Mouse (Mus musculus) adrenal gland, postnatal 10 days (tissue): ENCODE results near the gene Map7. TPM values are rescaled to one million over a fixed set of nuclear protein-coding genes. Genes with fewer than 3 reads are reported as not detected.

Experiments
- DNase-seq: peaks from one replicate; pipeline ENCODE4 v3.0.0; 2021; ENCODE audit warnings: mixed read lengths
- total RNA-seq, 2 experiments: library from RNA; stranded (reverse); gene quantifications; 2 replicates each; pipeline ENCODE4 v1.2.3; 2021

Gene Map7
- total RNA-seq, 2 experiments from 2014 or later, result 15.9 to 18.7 TPM

GRCm38 (mm10) chr10:20234466-20234865 is 86.2 kb downstream of the Map7 start:
- DNase-seq, result peak; percentile 27

- no peak for DNase-seq
Measured at GRCm38 (mm10) chr10:20235656-20236055, 87.4 kb downstream of the Map7 start.

- DNase-seq, result no peak
Measured at GRCm38 (mm10) chr10:20236241-20236640, 88.0 kb downstream of the Map7 start.

- no peak for DNase-seq
Measured at GRCm38 (mm10) chr10:20238281-20238680, 90.0 kb downstream of the Map7 start.

DNA sequence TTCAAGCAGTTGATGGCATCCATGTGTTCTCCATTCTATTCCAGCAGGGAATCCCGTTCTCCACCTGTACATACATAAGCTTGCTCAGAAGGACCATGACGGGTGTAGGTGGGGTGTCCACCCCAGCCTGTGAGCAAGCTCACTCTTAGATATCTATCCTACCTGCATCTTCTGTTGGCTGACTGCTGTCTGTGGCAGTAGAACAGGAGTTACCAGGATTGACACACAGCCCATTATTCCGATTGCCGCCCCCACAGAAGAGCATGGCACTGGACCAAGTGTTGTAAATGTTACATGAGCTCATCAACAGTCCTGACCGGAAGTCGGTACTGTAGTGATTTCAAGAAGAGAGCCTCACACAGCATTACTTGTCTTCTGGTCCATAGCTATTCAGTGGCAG is 92.6 kb downstream of the Map7 start:
- DNase-seq, result peak; percentile 15

DNA sequence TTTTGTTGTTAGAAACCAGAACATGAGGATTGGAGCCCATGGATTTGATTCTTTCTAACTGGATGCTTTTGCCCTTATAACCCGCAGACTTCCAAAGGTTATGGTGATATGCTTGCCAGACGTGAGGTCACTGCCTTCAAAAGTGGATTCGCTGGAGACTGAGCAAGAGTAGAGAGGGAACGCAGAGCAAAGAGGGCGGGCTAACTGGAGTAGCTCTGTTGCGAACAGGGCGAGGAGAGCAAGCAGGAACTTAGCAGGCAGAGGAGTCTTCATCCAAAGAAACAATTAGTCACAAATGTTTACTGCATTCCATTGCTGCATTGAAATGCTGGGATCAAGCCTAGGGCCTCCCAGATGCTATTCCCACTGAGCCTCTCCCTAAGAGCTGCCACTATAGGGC is 95.0 kb downstream of the Map7 start:
- DNase-seq, result no peak

- no peak for DNase-seq
Measured at GRCm38 (mm10) chr10:20245082-20245481, 96.8 kb downstream of the Map7 start.

DNA sequence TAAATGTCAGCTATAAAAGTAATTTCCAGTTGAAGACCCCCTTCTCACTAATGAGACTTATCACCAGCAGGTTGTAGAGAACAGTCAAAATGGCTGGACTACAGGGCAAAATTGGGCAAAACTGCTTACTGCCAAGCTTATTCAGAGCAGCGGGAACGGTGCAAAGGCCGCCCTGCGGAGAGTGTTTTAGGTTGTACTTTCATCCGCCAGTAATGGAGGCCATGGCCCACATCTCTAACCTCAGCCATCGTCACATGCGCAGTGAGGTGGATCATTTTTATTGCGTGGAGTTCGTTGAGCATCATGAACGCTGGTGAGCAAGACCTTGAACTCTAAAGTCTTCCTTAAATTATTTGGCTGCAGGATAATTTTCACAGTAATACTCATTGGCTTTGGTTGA is 100.8 kb downstream of the Map7 start:
- no peak for DNase-seq

- no peak for DNase-seq
Measured at GRCm38 (mm10) chr10:20255579-20255978, 107.3 kb downstream of the Map7 start.

DNA sequence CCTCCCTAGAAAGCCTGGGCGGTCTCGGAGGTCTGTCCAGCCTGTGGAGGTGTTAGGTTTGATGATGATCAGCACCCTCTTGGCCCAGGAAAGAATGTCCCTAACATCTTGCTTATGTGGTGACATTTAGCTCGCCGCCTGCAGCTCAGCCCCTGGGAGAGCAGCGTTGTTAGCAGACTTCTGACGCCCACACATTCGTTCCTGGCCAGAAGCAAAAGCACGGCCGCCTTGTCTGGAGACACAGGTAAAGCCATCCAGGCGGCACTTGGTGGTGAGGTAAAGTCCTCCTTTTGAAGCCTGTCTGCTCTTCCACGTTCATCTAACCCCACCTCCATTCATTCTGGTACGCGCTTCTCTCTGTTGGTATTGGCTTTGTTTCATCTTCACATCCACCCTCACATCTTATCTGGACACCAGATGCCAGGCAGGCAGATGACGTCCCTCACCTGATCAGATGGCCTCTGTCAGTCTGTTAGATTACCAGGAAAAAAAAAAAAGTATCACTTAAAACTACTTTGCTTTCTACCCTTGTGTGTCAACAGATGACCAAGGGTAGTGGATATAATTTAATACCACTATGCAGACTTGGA is 108.9 kb downstream of the Map7 start:
- DNase-seq, result no peak

DNA sequence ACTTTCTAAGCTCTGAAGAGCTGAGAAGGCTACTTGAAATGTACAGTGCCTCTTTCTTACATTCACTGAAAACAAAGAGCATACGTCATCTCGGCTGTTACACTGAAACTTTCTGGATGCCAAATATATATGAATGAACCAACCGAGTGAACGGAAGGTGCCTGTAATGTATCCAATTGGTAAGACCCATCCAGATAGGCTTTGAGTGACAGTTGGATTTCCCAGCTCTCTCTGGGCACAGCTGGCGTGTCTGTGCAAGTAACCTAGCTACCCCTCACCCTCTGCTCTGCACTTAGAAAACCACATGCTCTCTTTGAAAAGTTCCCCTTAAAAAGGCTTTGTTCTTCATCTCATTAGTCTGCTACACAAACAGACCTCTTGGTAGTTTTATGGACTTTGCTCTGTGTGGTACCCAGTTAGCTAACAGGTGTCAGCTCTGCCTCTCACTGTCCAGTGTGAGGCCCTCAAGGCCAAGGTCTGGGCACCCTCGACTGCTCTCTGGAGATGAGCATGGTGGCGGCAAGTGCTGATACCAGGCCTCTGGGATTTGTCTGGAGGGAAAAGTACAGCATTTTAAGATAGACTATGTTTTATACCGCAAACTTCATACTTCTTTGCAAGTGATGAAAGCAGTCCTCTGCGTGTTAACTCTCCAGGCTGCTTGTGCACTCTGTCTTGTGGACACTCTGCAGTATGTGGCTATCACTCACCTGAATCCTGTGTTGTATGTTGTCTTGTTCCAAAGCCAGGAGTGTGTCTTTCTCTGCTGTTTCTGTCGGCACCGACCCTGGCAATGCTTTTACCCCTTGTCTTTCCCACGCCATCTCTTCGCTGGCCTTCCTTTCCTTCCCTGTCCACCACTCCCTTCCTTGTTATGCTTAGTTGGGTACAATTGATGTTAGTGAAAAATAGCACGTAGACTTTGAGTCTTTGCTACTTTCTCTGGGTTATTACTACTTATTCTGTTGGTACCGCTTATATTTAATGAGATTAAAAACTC is 109.8 kb downstream of the Map7 start:
- DNase-seq, result no peak

GRCm38 (mm10) chr10:20259476-20259875 is 111.2 kb downstream of the Map7 start:
- no peak for DNase-seq

GRCm38 (mm10) chr10:20262896-20263295 is 114.6 kb downstream of the Map7 start:
- DNase-seq, result no peak

GRCm38 (mm10) chr10:20264479-20264878 is 116.2 kb downstream of the Map7 start:
- DNase-seq, result no peak

- DNase-seq, result peak; percentile 28
Measured at GRCm38 (mm10) chr10:20267032-20267431, 118.8 kb downstream of the Map7 start.

DNA sequence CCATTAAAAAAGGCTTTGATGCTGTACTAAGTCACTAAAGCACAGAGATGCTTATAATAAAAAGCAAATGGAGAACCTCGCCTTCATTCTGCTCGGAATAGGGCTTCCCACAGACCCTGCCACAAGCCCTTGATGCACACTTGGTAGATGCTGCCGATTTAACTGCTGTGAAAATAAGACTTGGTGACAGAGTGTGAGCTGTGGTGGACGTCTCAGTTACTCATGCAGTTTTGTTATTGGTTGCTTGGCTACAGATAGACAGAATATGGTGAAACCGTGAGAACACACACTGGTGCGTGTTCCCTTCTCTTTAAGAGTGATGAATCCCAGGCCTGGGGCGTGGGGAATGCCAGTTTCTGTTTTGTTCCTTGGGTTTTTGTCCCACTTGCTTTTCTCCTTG is 120.7 kb downstream of the Map7 start:
- no peak for DNase-seq

GRCm38 (mm10) chr10:20272380-20272779 is 124.1 kb downstream of the Map7 start:
- no peak for DNase-seq

DNA sequence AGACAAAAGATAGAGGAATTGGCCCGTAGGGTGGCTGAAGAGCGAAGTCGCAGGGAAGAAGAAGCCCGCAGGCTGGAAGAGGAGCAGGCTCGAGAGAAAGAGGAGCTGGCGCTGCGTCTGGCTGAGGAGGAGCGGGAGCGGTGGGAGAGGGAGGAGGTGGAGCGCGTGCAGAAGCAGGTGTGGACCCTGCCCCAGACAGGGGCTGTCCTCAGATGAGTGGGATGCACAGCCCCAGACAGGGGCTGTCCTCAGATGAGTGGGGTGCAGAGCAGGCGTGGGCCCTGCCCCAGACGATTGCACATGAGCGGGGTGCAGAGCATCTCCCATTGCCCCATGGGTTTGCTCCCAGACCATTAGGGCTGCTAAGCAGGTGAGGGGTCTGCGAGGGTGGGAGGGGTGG is 125.0 kb downstream of the Map7 start:
- no peak for DNase-seq

DNA sequence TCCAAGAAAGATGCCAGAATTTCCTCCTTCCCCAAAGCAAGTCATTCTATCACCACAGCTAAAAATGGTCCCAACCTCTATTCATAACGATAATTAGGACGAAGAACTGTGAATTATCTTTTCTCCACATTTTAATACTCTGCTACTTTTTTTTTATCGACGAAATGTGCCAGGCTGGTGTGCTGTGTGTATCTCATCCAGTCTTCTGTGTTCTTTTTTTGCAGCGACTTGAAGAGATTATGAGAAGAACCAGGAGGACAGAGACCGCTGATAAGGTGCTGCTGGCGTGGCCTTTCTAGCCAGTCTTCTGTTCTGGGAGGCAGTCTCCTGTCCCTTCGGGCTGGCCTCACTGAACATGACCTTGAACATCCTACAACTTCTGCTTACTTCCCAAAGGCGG is 125.8 kb downstream of the Map7 start:
- DNase-seq, result no peak

DNA sequence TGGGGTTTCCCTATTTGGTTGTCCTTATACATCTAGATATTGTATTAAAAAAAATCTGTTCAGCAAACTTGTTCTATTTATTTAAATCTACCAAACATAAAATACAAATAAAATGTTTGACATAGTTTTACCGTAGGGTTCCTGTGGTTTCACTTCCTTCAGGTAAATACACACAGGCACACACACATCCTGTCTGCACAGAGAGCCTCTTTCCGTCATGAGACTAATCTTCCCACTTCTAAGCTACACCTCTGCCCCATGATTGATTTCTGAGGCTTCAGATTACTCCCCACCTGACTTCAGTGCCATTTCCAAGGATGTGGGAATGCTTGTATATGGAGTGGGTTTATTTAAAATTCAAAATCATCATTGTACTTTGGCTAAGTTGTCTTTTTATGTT is 133.2 kb downstream of the Map7 start:
- no peak for DNase-seq

GRCm38 (mm10) chr10:20285289-20285975 is 137.2 kb downstream of the Map7 start:
- peak; percentile 29 for DNase-seq

DNA sequence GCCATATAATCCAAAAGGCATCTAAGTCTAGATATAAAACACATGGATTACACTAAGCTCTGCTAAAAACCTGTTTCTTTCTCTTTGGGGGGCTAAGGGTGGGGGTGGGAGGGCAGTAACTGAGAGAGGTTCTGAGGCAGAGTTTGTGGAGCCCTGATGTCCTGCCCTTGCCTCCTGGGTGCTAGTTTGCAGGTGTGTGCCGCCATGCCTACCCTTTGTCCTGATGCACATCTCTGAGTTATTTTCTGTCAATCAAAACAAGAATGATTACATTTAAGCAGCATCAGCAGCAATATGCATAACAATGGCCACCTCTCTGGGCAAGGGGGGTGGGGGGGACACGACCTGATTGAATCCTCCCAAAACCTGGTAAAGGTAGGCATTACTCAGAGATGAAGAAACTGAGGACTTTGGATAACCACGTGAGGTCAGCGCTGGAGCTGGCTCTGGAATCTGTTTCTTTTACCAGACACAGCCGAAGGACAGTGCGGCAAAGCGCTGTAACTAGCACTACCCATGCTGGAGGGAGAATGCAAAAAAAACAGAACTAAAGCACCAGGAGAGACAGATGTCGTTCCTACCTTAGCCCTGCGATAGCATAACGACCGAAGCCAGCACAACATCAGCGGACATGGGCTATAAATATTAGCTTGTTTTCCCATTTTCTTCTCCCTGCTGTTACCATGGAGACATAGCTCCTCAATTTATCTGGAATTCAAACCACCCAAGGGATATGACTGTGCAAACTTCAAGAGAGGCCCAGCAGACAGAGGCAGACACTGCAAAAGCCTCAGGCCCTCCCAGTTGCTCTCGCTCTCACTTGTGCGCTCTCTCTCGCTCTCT is 137.9 kb downstream of the Map7 start:
- DNase-seq, result no peak
